Mouse (Mus musculus) lung, postnatal 0 days (tissue): ENCODE results near the gene Sdccag8. TPM values are rescaled to one million over a fixed set of nuclear protein-coding genes. Genes with fewer than 3 reads are reported as not detected.

Experiments
- ATAC-seq: fragments of 200-750 bp; cut with Nextera tagmentation; 2 replicates; pipeline ENCODE4 v1.8.0; 2017; ENCODE audit warnings: moderate library complexity
- DNase-seq: peaks from one replicate; pipeline ENCODE4 v3.0.0-alpha.2; 2016; ENCODE audit warnings: low spot score
- H3K27ac ChIP-seq: fragments of 300-500 bp; sonication (generic); 2 replicates; pipeline ENCODE4 v1.5.1; 2014; ENCODE audit warnings: antibody characterized with exemption, mild to moderate bottlenecking, low read length, mixed read lengths
- H3K27me3 ChIP-seq: fragments of 300-500 bp; sonication (generic); replicated peaks from 2 replicates; pipeline ENCODE4 v1.6.1; 2014; ENCODE audit warnings: low read length, mixed read lengths; ENCODE audit not compliant: insufficient read depth
- H3K36me3 ChIP-seq: fragments of 300-500 bp; sonication (generic); 2 replicates; pipeline ENCODE4 v1.6.1; 2014; ENCODE audit warnings: low read length, mixed read lengths; ENCODE audit not compliant: insufficient read depth
- H3K4me1 ChIP-seq: fragments of 300-500 bp; sonication (generic); 2 replicates; pipeline ENCODE4 v1.6.1; 2014; ENCODE audit warnings: antibody characterized with exemption, low read depth, low read length, mixed read lengths; ENCODE audit not compliant: insufficient read depth
- H3K4me2 ChIP-seq: fragments of 300-500 bp; sonication (generic); replicated peaks from 2 replicates; pipeline ENCODE4 v1.6.1; 2014; ENCODE audit warnings: low read depth, mild to moderate bottlenecking, low read length, moderate library complexity, mixed read lengths
- H3K4me3 ChIP-seq: fragments of 300-500 bp; sonication (generic); 2 replicates; pipeline ENCODE4 v1.5.1; 2014; ENCODE audit warnings: low read depth, low read length
- H3K9ac ChIP-seq: fragments of 300-500 bp; sonication (generic); replicated peaks from 2 replicates; pipeline ENCODE4 v1.6.1; 2014; ENCODE audit warnings: low read depth, mild to moderate bottlenecking
- H3K9me3 ChIP-seq: fragments of 300-500 bp; sonication (generic); 2 replicates; pipeline ENCODE4 v1.6.1; 2016; ENCODE audit warnings: low read length, mixed read lengths
- CTCF ChIP-seq: IDR thresholded peaks from 2 replicates; pipeline ENCODE4 v1.5.1; 2016; ENCODE audit warnings: antibody characterized with exemption, mild to moderate bottlenecking
- EP300 ChIP-seq: IDR thresholded peaks from 2 replicates; pipeline ENCODE4 v1.6.1; 2016; ENCODE audit warnings: antibody characterized with exemption, mild to moderate bottlenecking, control low read depth
- WGBS: fragments of 180-500 bp; shearing (Covaris S2); extraction: QIAGEN DNeasy Blood & Tissue Kit; methylation state at CpG from one replicate; pipeline ENCODE4 v1.1.7; 2014; 5-methylcytosine and 5-hydroxymethylcytosine counted together
- polyA plus RNA-seq: library from polyadenylated mRNA; unstranded; fragments of >200 nt; fragmentation: Nextera tagmentation; extraction: Ambion mirVana; gene quantifications from 2 replicates; pipeline ENCODE4 v1.2.1, GENCODE M21; 2015

The Sdccag8 gene
- polyA plus RNA-seq, 1 experiment from 2014 or later = 14.5 TPM

DNA sequence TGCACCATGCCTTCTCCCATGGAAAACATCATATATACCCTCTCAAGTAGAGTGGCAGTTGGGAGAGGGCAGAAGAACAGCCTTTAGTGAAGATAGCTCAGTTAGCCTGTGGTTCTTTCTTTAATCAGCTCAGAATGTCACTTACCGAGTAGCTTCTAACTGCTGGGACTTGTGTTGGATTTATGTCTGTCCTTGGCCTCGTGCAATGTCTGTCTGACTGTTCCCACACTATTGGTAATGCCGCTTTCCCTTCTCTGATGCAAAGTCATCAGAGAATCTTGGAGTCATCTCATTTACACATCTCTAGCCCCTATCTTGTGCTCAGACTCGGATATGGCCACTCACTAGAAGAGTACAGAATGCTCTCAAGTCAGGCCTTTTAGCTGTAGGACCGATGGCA is 128.7 kb downstream of the Sdccag8 start:
- H3K27me3 ChIP-seq = no peaks in the 10 kb centered on the region
- no peak for DNase-seq

DNA sequence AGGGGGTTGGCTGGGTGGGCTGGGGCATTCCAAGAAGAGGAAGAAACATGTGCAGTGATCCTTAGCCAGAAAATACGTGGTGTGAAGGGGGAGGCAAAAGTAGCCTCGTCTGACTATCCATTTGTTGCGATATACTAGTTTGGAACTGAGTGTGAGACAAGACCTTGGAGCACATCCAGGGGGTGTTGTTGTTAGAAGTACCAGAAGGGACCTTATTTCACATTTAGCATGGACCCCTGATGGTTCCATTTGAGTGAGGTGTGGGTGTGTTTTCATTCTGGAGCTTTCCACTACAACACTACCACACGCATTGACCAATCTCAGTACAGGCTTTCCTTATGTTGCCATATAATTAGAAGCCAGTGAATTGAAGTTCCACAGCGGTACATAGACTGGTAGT is 129.5 kb downstream of the Sdccag8 start:
- Histone ChIP-seq H3K4me2 (no peak overlapping the region), H3K9ac (no peak overlapping the region), H3K4me3 (no peak overlapping the region), H3K27me3 (no peaks in the 10 kb centered on the region), H3K9me3 (no peaks in the 10 kb centered on the region), H3K4me1 (no peaks in the 10 kb centered on the region), H3K27ac (no peak overlapping the region), H3K36me3 (no peaks in the 10 kb centered on the region)
- no peak for TF ChIP-seq EP300
- TF ChIP-seq CTCF = no peak
- ATAC-seq (no peak), DNase-seq (no peak)
- WGBS = 78% methylated on average over 5 of the region's 5 CpGs

More for the DNA sequence above, 128.7 kb downstream of the Sdccag8 start:
- H3K27ac ChIP-seq = no peak overlapping the region
- no peaks in the 10 kb centered on the region for H3K9me3 ChIP-seq
- H3K9ac ChIP-seq = no peak overlapping the region
- no peak for ATAC-seq
- H3K36me3 ChIP-seq = no peaks in the 10 kb centered on the region
- TF ChIP-seq EP300 (no peak), CTCF (no peak)
- H3K4me3 ChIP-seq = no peak overlapping the region
- H3K4me2 ChIP-seq = no peak overlapping the region
- 95% methylated on average over 5 of the region's 5 CpGs for WGBS
- no peaks in the 10 kb centered on the region for H3K4me1 ChIP-seq

GRCm38 (mm10) chr1:176944458-176945174 is 130.2 kb downstream of the Sdccag8 start:
- WGBS = 71% methylated on average over 8 of the region's 8 CpGs
- ATAC-seq (no peak), DNase-seq (no peak)
- Histone ChIP-seq H3K27me3 (no peaks in the 10 kb centered on the region), H3K9ac (no peak overlapping the region), H3K4me3 (no peak overlapping the region), H3K4me2 (no peak overlapping the region), H3K27ac (no peak overlapping the region), H3K4me1 (no peaks in the 10 kb centered on the region), H3K9me3 (no peaks in the 10 kb centered on the region), H3K36me3 (no peaks in the 10 kb centered on the region)
- TF ChIP-seq EP300 (no peak), CTCF (no peak)

GRCm38 (mm10) chr1:176945175-176945540 is 130.7 kb downstream of the Sdccag8 start:
- Histone ChIP-seq H3K4me1 (no peaks in the 10 kb centered on the region), H3K9me3 (no peaks in the 10 kb centered on the region), H3K27ac (no peak overlapping the region), H3K9ac (no peak overlapping the region), H3K27me3 (no peaks in the 10 kb centered on the region), H3K4me3 (no peak overlapping the region), H3K36me3 (no peaks in the 10 kb centered on the region), H3K4me2 (no peak overlapping the region)
- DNase-seq = no peak
- TF ChIP-seq CTCF = no peak
- TF ChIP-seq EP300 = no peak
- no peak for ATAC-seq
- WGBS = 80% methylated on average over 12 of the region's 12 CpGs

DNA sequence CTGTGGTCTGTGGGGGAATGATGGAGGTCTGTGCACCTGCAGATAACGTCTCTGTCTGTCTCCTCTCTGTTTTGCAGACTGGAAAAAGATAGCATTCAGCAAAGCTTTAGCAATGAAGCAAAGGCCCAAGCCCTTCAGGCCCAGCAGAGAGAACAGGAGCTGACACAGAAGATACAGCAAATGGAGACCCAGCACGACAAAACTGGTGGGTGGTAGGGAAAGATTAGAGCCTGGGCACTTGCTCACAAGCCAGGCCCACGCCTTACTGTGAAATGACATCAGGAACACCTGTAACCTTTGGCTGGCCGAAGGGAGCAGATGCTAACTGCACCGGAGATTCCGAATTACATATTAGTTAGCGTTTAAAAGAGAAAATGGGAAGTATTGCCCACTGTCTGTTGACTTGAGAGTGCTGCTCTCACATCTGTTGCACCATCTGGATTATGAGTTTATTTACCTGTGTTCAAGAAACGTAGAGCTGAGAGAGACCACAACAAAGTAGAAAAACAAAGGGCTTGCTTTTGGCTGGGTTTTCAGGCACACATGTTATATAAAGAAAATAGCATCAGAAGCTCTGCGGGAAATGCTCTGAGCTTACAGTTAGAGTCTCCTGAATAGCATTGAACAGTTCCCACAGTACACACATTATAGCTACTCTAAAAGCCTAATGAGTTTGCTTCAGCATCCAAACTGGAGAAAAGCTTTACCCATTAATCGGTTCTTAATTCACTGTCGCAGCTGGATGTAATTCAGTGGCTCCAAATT is 131.8 kb downstream of the Sdccag8 start:
- H3K9ac ChIP-seq = no peak overlapping the region
- H3K27me3 ChIP-seq = no peaks in the 10 kb centered on the region
- H3K4me2 ChIP-seq = no peak overlapping the region
- H3K27ac ChIP-seq = no peak overlapping the region
- no peaks in the 10 kb centered on the region for H3K36me3 ChIP-seq
- no peak for ATAC-seq
- WGBS = 80% methylated on average over 11 of the region's 11 CpGs
- no peaks in the 10 kb centered on the region for H3K9me3 ChIP-seq
- H3K4me3 ChIP-seq = no peak overlapping the region
- TF ChIP-seq CTCF = no peak
- TF ChIP-seq EP300 = no peak
- DNase-seq = no peak
- no peaks in the 10 kb centered on the region for H3K4me1 ChIP-seq

DNA sequence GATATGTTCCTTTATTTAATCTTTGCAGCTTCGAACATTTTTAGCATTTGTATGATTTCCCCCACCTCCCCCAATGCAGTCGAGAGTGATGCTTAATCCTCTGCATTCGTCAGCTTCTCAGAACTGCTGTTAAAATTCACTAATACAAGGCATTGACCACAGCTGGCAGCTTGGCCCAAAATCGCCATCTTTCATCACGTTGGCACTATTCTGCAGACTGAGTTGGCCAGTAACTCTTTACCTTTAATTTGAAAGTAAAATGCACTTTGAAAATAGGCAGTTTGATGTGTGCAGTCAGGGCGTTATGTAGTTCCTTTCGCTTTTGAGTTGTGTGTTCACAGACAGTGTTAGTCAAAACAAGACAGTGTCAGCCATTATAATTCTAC is 132.3 kb downstream of the Sdccag8 start:
- ATAC-seq (no peak), DNase-seq (no peak)
- Histone ChIP-seq H3K4me2 (no peak overlapping the region), H3K9me3 (no peaks in the 10 kb centered on the region), H3K36me3 (no peaks in the 10 kb centered on the region), H3K27ac (no peak overlapping the region), H3K27me3 (no peaks in the 10 kb centered on the region), H3K4me3 (no peak overlapping the region), H3K4me1 (no peaks in the 10 kb centered on the region), H3K9ac (no peak overlapping the region)
- WGBS = 78% methylated on average over 7 of the region's 7 CpGs
- TF ChIP-seq EP300 = no peak
- no peak for TF ChIP-seq CTCF
